Mouse (Mus musculus) G1E (cell line): ENCODE results near the gene Sorcs3.

ENCODE experiments used
- CTCF ChIP-seq: IDR thresholded peaks from 2 replicates; pipeline ENCODE4 v1.5.1; 2012; ENCODE audit warnings: low read depth, low read length, inconsistent platforms, mixed read lengths
- GATA1 ChIP-seq: IDR thresholded peaks from 2 replicates; pipeline ENCODE4 v1.6.1; 2012; ENCODE audit warnings: borderline replicate concordance, low read length, inconsistent platforms, mixed read lengths
- GATA2 ChIP-seq: IDR thresholded peaks from 2 replicates; pipeline ENCODE4 v1.6.1; 2012; ENCODE audit warnings: low read depth, low read length, inconsistent platforms, borderline replicate concordance
- POLR2AphosphoS5 ChIP-seq: IDR thresholded peaks from 2 replicates; pipeline ENCODE4 v1.6.1; 2012; ENCODE audit warnings: low read depth, low read length, inconsistent platforms; ENCODE audit not compliant: insufficient replicate concordance
- TAL1 ChIP-seq: conservative IDR thresholded peaks from 2 replicates; pipeline ENCODE4 v1.6.1; 2012; ENCODE audit warnings: low read depth, low read length, inconsistent platforms, mixed read lengths

- TF ChIP-seq GATA1 = no peak
- no peak for TF ChIP-seq CTCF
- no peak for TF ChIP-seq POLR2AphosphoS5
- TF ChIP-seq TAL1 = no peak
- no peak for TF ChIP-seq GATA2
Measured at GRCm38 (mm10) chr19:48207731-48208370, 2.0 kb downstream of the Sorcs3 start.
